Mouse (Mus musculus): ENCODE data around the gene Cpa1. TPM values are rescaled to one million over a fixed set of nuclear protein-coding genes. Genes with fewer than 3 reads are reported as not detected.

Cpa1 gene
- total RNA-seq (2021) (under 1 TPM in 1 of 2 experiments, not detected in 1; 0.14 TPM), polyA plus RNA-seq (2012; rRNA removed) (0.21 and 0.44 TPM in 2 replicates)
- long read RNA-seq = 0 reads

GRCm38 (mm10) chr6:30638674-30639268 lies at the start of gene Cpa1:
Gene Cpa1 (plus strand): TSS chr6:30639218.
- Histone ChIP-seq H3K79me2 (replicated peaks; ENCODE audit: control insufficient read depth, insufficient read depth, low read length) (no peaks in the 10 kb centered on the region), H3K9ac (ENCODE audit: low read depth, low read length) (no peak within 1 kb of the TSS), H3K4me3 (no peak within 1 kb of the TSS), H3K27ac (no peak within 1 kb of the TSS), H3K36me3 (ENCODE audit: control insufficient read depth, insufficient read depth, low read length) (no peaks in the 10 kb centered on the region), H3K27me3 (ENCODE audit: control insufficient read depth, insufficient read depth, low read length) (no peaks in the 10 kb centered on the region), H3K4me1 (ENCODE audit: control insufficient read depth, insufficient read depth, low read length) (no peaks in the 10 kb centered on the region)
- intact Hi-C loops (cut with DNase I) = no loop called here
- TF ChIP-seq EP300 (IDR thresholded peaks at IDR 0.05; ENCODE audit: insufficient read depth, low read depth, low read length) (no peak), POLR2A (IDR thresholded peaks at IDR 0.05; ENCODE audit: insufficient read depth, low read depth, low read length) (no peak), CTCF (IDR thresholded peaks at IDR 0.05) (no peak)
- 69% methylated on average over 5 of the region's 5 CpGs for WGBS
- DNase-seq = no peak

GRCm38 (mm10) chr6:30589819-30590218 lies 49.2 kb upstream of the Cpa1 start:
- Histone ChIP-seq H3K27ac (no peak overlapping the region), H3K9ac (ENCODE audit: low read depth, low read length) (no peak overlapping the region)
- intact Hi-C loops (cut with DNase I) = no loop called here

GRCm38 (mm10) chr6:30591851-30592404 lies 47.1 kb upstream of the Cpa1 start:
- H3K4me1 ChIP-seq (ENCODE audit: control insufficient read depth, insufficient read depth, low read length) = no peaks in the 10 kb centered on the region
- no peaks in the 10 kb centered on the region for H3K36me3 ChIP-seq (ENCODE audit: control insufficient read depth, insufficient read depth, low read length)
- no peak overlapping the region for H3K4me3 ChIP-seq
- H3K9ac ChIP-seq (ENCODE audit: low read depth, low read length) = no peak overlapping the region
- H3K27ac ChIP-seq = no peak overlapping the region
- 75% methylated on average over 5 of the region's 5 CpGs for WGBS
- intact Hi-C loops (cut with DNase I) = no loop called here
- no peak for DNase-seq
- TF ChIP-seq CTCF (IDR thresholded peaks at IDR 0.05) (no peak), POLR2A (IDR thresholded peaks at IDR 0.05; ENCODE audit: insufficient read depth, low read depth, low read length) (no peak), EP300 (IDR thresholded peaks at IDR 0.05; ENCODE audit: insufficient read depth, low read depth, low read length) (no peak)
- H3K27me3 ChIP-seq (ENCODE audit: control insufficient read depth, insufficient read depth, low read length) = no peaks in the 10 kb centered on the region
- no peaks in the 10 kb centered on the region for H3K79me2 ChIP-seq (replicated peaks; ENCODE audit: control insufficient read depth, insufficient read depth, low read length)

More at GRCm38 (mm10) chr6:30589819-30590218, 49.2 kb upstream of the Cpa1 start:
- no peaks in the 10 kb centered on the region for H3K36me3 ChIP-seq (ENCODE audit: control insufficient read depth, insufficient read depth, low read length)
- no peaks in the 10 kb centered on the region for H3K27me3 ChIP-seq (ENCODE audit: control insufficient read depth, insufficient read depth, low read length)
- 41% methylated on average over 2 of the region's 2 CpGs for WGBS
- H3K4me3 ChIP-seq = no peak overlapping the region
- H3K79me2 ChIP-seq (replicated peaks; ENCODE audit: control insufficient read depth, insufficient read depth, low read length) = no peaks in the 10 kb centered on the region
- TF ChIP-seq EP300 (IDR thresholded peaks at IDR 0.05; ENCODE audit: insufficient read depth, low read depth, low read length) (no peak), POLR2A (IDR thresholded peaks at IDR 0.05; ENCODE audit: insufficient read depth, low read depth, low read length) (no peak), CTCF (IDR thresholded peaks at IDR 0.05) (no peak)
- DNase-seq = no peak
- no peaks in the 10 kb centered on the region for H3K4me1 ChIP-seq (ENCODE audit: control insufficient read depth, insufficient read depth, low read length)

- Histone ChIP-seq H3K4me1 (ENCODE audit: control insufficient read depth, insufficient read depth, low read length) (no peaks in the 10 kb centered on the region), H3K36me3 (ENCODE audit: control insufficient read depth, insufficient read depth, low read length) (no peaks in the 10 kb centered on the region), H3K9ac (ENCODE audit: low read depth, low read length) (no peak overlapping the region), H3K4me3 (no peak overlapping the region), H3K27ac (no peak overlapping the region), H3K79me2 (replicated peaks; ENCODE audit: control insufficient read depth, insufficient read depth, low read length) (no peaks in the 10 kb centered on the region), H3K27me3 (ENCODE audit: control insufficient read depth, insufficient read depth, low read length) (no peaks in the 10 kb centered on the region)
- intact Hi-C loops (cut with DNase I) = no loop called here
- TF ChIP-seq CTCF (IDR thresholded peaks at IDR 0.05) (no peak), EP300 (IDR thresholded peaks at IDR 0.05; ENCODE audit: insufficient read depth, low read depth, low read length) (no peak), POLR2A (IDR thresholded peaks at IDR 0.05; ENCODE audit: insufficient read depth, low read depth, low read length) (no peak)
- no peak for DNase-seq
- 79% methylated on average over 10 of the region's 10 CpGs for WGBS
Observed at GRCm38 (mm10) chr6:30592417-30592974, 46.5 kb upstream of the Cpa1 start.

GRCm38 (mm10) chr6:30594364-30594763 lies 44.7 kb upstream of the Cpa1 start:
- intact Hi-C loops (cut with DNase I) = no loop called here
- WGBS = 48% methylated on average over 7 of the region's 7 CpGs
- Histone ChIP-seq H3K4me1 (ENCODE audit: control insufficient read depth, insufficient read depth, low read length) (no peaks in the 10 kb centered on the region), H3K4me3 (no peak overlapping the region), H3K36me3 (ENCODE audit: control insufficient read depth, insufficient read depth, low read length) (no peaks in the 10 kb centered on the region), H3K27me3 (ENCODE audit: control insufficient read depth, insufficient read depth, low read length) (no peaks in the 10 kb centered on the region), H3K9ac (ENCODE audit: low read depth, low read length) (no peak overlapping the region), H3K79me2 (replicated peaks; ENCODE audit: control insufficient read depth, insufficient read depth, low read length) (no peaks in the 10 kb centered on the region), H3K27ac (no peak overlapping the region)
- no peak for TF ChIP-seq CTCF (IDR thresholded peaks at IDR 0.05)
- no peak for TF ChIP-seq POLR2A (IDR thresholded peaks at IDR 0.05; ENCODE audit: insufficient read depth, low read depth, low read length)
- TF ChIP-seq EP300 (IDR thresholded peaks at IDR 0.05; ENCODE audit: insufficient read depth, low read depth, low read length) = no peak
- DNase-seq = no peak
